Mouse (Mus musculus) natural killer cell, adult 2 months (primary cell): ENCODE data around the gene 6030458C11Rik.

Source experiments
- DNase-seq, 2 experiments: peaks; one replicate each; pipeline ENCODE4 v3.0.0; 2022; ENCODE audit warnings: low spot score in 2 of 2

6030458C11Rik gene

GRCm38 (mm10) chr15:12760747-12761146, 63.7 kb downstream of the 6030458C11Rik start:
- DNase-seq = no peak

- DNase-seq = no peak
Measured at GRCm38 (mm10) chr15:12758461-12758860, 66.0 kb downstream of the 6030458C11Rik start.
